Mouse (Mus musculus) cerebellum, adult 2 months (tissue): ENCODE data around the gene Fbxw7.

Source experiments
- CTCF ChIP-seq: fragments of 200-500 bp; IDR thresholded peaks from 2 replicates; pipeline ENCODE4 v1.5.1; 2011; ENCODE audit warnings: low read depth, mild to moderate bottlenecking, control low read depth, low read length, moderate library complexity, borderline replicate concordance; ENCODE audit not compliant: insufficient read depth
- POLR2A ChIP-seq: fragments of 200-500 bp; IDR thresholded peaks from 2 replicates; pipeline ENCODE4 v1.6.1; 2011; ENCODE audit warnings: low read length, control low read depth, borderline replicate concordance; ENCODE audit not compliant: insufficient read depth

DNA sequence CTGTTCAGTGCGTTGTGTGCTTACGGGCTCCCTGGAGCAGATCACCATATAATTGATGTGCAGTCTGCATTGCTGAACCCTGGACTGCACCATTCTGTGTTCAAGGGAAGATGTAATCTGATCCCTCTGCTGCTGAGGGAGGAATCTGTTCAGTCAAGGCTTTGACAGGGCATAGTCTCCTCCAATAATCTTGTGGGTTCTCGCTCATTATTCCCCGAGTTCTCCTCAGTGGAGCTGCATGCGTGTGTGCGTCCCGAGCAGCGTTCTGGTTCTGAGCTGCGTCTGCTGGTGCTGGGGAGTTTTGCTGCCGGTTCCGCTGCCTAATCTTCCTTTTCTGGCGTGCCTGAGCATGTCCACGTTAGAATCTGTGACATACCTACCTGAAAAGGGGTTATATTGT, 137.1 kb downstream of the Fbxw7 start:
- TF ChIP-seq CTCF (no peak), POLR2A (peak; percentile 97)
